Mouse (Mus musculus): Measurements from ENCODE around the gene Nectin1. TPM values are rescaled to one million over a fixed set of nuclear protein-coding genes. Genes with fewer than 3 reads are reported as not detected.

Nectin1 gene
- polyA plus RNA-seq, 1 experiment: 0.87 TPM

DNA sequence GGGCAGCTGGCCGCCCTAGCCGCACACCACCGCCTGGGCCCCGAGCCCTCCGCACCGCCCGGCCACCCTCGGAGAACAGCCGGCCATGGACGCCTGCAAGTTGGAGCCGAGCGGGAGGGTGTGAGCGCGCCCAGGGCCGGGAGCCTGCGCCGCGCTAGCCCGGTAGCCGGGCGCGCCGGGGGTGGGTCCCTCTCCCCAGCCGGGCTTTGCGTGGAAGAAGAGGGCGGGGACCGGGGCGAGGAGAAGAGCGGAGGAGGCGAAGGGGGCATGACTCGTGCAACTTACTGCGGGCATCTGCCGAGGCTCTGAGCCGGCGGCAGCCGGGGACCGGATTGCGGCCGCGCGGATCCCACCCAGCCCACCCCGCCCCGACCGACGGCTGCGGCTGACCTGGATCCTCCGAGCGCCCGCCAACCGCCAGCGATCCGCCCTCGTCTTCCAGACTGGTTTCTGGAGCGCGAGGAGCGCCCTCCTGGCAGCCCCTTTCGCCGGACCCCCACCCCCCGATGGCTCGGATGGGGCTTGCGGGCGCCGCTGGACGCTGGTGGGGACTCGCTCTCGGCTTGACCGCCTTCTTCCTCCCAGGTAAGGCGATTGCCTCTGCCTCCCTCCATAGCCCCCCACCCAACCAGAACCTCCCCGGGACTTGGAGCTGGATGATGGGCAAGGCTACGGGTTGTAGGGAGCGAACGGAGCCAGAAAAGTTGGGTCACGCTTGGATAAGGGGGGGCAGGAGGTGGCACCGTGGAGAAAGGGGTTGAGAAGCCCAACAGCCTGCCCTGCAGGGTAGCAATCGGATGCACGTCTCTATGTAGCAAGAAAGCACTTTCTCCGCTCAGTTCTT lies 576 bp downstream of the Nectin1 start:
- Histone ChIP-seq H3K4me3 (replicated peaks; ENCODE audit: control insufficient read depth, low read depth, low read length) (peak overlapping the region; percentile 52), H3K27ac (ENCODE audit: control insufficient read depth, insufficient read depth, low read depth, low read length, poor library complexity) (no peak overlapping the region; the same call in 1 of the 2 replicates), H3K4me1 (ENCODE audit: control insufficient read depth, insufficient read depth, low read length) (no peaks in the 10 kb centered on the region)
- under 1% methylated on average over 77 of the region's 77 CpGs for WGBS
- TF ChIP-seq POLR2A (IDR thresholded peaks at IDR 0.05; ENCODE audit: borderline replicate concordance, control insufficient read depth, low read depth, low read length) (no peak), CTCF (IDR thresholded peaks at IDR 0.05; ENCODE audit: control insufficient read depth, insufficient read depth, low read length) (no peak)

DNA sequence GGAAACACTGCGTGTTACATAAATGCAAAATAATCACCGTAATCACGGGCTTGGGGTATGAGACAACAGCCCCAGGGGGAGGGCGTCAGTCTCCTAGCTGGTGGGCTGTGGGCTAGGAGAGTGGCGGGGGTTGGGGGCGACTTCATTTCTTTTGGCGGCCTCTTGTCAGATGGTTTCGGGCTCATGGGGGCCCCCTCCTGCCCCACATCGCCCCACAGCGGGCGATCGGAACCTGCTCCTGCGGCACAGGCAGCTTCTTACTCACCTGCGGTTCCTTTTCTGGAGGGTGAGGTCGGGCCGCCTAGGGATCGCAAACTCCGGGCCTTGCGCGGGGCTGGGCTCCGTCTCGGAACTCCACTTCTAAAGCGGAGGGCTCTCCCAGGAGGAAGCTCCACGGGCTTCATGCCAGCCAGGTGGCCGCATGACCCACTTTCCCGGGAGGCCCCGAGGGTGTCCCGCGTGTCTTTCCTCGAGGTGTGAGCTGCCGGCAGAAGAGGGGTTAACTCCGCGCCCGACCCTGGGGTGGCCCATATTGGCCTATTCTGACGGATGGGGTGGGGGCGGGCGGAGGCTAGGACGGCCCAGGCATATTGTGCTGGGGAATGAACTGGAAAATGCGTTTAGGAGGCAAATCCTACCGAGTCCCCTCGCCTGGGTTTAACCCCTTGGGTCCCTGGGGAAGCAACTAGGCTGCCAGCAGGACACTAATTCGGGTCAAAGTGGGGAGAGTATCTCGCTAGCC lies 1.4 kb downstream of the Nectin1 start:
- WGBS: 4% methylated on average over 43 of the region's 43 CpGs
- Histone ChIP-seq H3K4me3 (replicated peaks; ENCODE audit: control insufficient read depth, low read depth, low read length) (no peak overlapping the region), H3K4me1 (ENCODE audit: control insufficient read depth, insufficient read depth, low read length) (no peaks in the 10 kb centered on the region), H3K27ac (ENCODE audit: control insufficient read depth, insufficient read depth, low read depth, low read length, poor library complexity) (no peak overlapping the region)
- TF ChIP-seq CTCF (IDR thresholded peaks at IDR 0.05; ENCODE audit: control insufficient read depth, insufficient read depth, low read length) (no peak), POLR2A (IDR thresholded peaks at IDR 0.05; ENCODE audit: borderline replicate concordance, control insufficient read depth, low read depth, low read length) (no peak)

DNA sequence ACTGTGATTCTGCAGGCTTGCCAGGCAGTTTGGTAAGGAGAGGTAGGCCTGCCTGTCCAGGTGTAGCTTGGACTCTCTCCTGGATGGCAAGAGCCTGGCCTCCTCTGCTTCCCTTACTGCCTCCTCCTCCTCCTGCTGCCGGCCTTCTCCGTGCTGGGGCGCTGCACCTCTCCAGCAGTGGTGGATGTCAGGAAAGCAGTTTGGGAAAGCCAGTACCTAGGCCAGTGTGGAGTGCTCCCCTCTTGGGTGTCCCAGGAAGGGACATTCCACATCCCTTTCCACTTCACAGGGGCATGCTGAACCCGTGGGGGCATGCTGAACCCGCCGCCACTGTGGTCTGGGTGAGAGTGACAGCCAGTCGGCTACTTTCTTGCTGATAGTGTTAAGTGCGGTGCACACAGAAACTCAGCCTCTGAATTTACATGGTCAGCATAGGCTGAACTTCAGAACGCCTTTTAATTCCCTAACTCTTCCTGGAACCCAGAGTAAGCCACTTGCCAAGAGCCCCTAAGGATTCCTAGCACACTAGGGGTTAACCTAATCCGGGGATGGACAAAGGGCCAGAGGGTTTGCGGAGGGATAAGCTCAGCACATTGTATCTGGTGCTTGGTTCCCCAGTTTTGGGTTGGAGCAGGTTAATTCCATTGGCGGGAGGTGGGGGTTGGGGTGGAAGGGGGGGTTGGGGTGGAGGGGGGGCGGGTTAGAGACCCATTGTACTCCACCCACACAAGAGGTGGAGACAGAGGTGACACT lies 2.3 kb downstream of the Nectin1 start:
- TF ChIP-seq POLR2A (IDR thresholded peaks at IDR 0.05; ENCODE audit: borderline replicate concordance, control insufficient read depth, low read depth, low read length): no peak
- TF ChIP-seq CTCF (IDR thresholded peaks at IDR 0.05; ENCODE audit: control insufficient read depth, insufficient read depth, low read length): no peak
- no peak overlapping the region for H3K4me3 ChIP-seq (replicated peaks; ENCODE audit: control insufficient read depth, low read depth, low read length)
- H3K4me1 ChIP-seq (ENCODE audit: control insufficient read depth, insufficient read depth, low read length): no peaks in the 10 kb centered on the region
- no peak overlapping the region for H3K27ac ChIP-seq (ENCODE audit: control insufficient read depth, insufficient read depth, low read depth, low read length, poor library complexity)
- WGBS: 54% methylated on average over 13 of the region's 13 CpGs

DNA sequence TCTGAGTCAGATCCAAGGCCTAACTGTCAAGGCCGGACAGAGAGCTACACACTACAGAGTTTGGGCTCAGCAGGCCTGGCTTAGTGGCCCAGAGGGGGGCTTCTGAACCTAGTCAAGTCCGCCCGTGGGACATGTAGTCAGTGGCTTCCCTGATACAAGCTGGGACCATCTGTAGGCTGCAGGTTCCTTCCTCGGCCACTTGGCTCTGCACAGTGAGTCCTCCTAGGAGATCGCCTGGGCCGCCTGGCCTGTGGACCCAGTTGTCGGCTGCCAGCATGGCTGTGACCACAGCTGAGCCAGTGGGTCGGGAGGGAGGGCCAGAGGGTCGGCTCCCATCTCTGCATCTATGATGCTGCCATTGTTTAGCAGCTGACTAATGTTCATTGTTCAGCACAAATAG lies 3.9 kb downstream of the Nectin1 start:
- WGBS: 78% methylated on average over 9 of the region's 9 CpGs
- H3K27ac ChIP-seq (ENCODE audit: control insufficient read depth, insufficient read depth, low read depth, low read length, poor library complexity): no peak overlapping the region
- no peak overlapping the region for H3K4me3 ChIP-seq (replicated peaks; ENCODE audit: control insufficient read depth, low read depth, low read length)
- TF ChIP-seq POLR2A (IDR thresholded peaks at IDR 0.05; ENCODE audit: borderline replicate concordance, control insufficient read depth, low read depth, low read length) (no peak), CTCF (IDR thresholded peaks at IDR 0.05; ENCODE audit: control insufficient read depth, insufficient read depth, low read length) (no peak)
- H3K4me1 ChIP-seq (ENCODE audit: control insufficient read depth, insufficient read depth, low read length): no peaks in the 10 kb centered on the region

DNA sequence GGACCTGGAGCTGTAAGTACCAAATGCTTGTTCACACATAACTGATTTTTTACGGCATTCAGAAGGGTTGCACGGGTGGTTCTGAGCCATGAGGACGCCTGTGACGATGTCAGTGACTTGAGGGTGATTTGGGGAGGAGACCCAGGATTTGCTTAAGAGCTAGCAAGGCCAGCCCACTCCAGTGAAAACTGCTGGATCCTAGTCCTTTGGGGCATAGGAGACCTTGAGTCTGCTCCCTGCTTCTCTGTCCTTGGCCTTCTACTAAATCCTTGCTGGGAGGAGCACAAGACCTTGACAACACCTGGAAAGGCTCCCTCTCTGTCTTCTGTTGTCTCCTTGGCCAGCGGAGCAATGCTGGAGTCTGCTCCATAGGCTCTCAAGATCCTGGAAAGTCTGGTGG lies 4.7 kb downstream of the Nectin1 start:
- no peak overlapping the region for H3K4me3 ChIP-seq (replicated peaks; ENCODE audit: control insufficient read depth, low read depth, low read length)
- H3K4me1 ChIP-seq (ENCODE audit: control insufficient read depth, insufficient read depth, low read length): no peaks in the 10 kb centered on the region
- 82% methylated on average over 5 of the region's 5 CpGs for WGBS
- TF ChIP-seq POLR2A (IDR thresholded peaks at IDR 0.05; ENCODE audit: borderline replicate concordance, control insufficient read depth, low read depth, low read length) (no peak), CTCF (IDR thresholded peaks at IDR 0.05; ENCODE audit: control insufficient read depth, insufficient read depth, low read length) (no peak)
- no peak overlapping the region for H3K27ac ChIP-seq (ENCODE audit: control insufficient read depth, insufficient read depth, low read depth, low read length, poor library complexity)

DNA sequence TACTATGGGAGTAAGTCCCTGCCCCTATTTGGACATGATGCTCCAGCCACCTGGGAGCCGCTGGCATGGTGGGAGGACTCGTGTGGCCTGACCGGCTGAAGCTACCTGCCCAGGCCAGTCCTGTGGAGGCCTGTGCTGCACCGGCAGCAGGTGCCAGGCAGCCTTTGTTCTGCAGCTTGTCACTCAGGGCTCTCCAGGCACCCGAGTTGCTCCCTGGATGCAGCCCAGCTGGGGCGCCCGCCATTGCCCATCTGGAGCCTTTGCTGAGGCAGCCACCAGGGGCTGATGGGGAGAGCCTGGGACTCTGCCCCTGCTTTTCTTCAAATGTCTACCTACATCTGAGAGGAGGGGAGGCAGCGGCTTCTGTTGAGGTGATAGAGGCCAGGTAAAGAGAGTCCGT lies 6.3 kb downstream of the Nectin1 start:
- TF ChIP-seq POLR2A (IDR thresholded peaks at IDR 0.05; ENCODE audit: borderline replicate concordance, control insufficient read depth, low read depth, low read length) (no peak), CTCF (IDR thresholded peaks at IDR 0.05; ENCODE audit: control insufficient read depth, insufficient read depth, low read length) (no peak)
- WGBS: 88% methylated on average over 9 of the region's 9 CpGs
- Histone ChIP-seq H3K27ac (ENCODE audit: control insufficient read depth, insufficient read depth, low read depth, low read length, poor library complexity) (no peak overlapping the region), H3K4me3 (replicated peaks; ENCODE audit: control insufficient read depth, low read depth, low read length) (no peak overlapping the region), H3K4me1 (ENCODE audit: control insufficient read depth, insufficient read depth, low read length) (no peaks in the 10 kb centered on the region)

DNA sequence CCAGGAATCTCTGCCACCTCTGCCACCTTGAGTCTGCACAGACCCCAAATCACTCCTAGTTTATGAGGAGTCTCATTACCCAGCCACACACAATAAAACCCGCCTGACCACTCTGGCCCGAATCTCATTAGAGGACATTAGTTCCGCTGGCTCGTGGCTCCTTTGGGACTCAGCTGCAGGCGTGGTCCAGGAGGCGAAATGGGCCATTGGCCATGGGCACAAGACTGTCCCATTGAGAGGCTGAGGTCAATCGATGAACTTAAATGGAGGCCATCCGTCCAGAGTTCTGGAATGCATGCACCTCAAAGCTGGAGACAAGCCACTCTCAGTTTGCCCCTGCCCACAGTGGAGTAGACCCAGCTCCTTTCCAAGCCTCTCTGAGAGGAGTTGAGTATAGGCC lies 7.3 kb downstream of the Nectin1 start:
- H3K27ac ChIP-seq (ENCODE audit: control insufficient read depth, insufficient read depth, low read depth, low read length, poor library complexity): no peak overlapping the region
- H3K4me1 ChIP-seq (ENCODE audit: control insufficient read depth, insufficient read depth, low read length): no peaks in the 10 kb centered on the region; the same call in 1 of the 2 replicates
- 84% methylated on average over 8 of the region's 8 CpGs for WGBS
- H3K4me3 ChIP-seq (replicated peaks; ENCODE audit: control insufficient read depth, low read depth, low read length): no peak overlapping the region
- no peak for TF ChIP-seq CTCF (IDR thresholded peaks at IDR 0.05; ENCODE audit: control insufficient read depth, insufficient read depth, low read length)
- TF ChIP-seq POLR2A (IDR thresholded peaks at IDR 0.05; ENCODE audit: borderline replicate concordance, control insufficient read depth, low read depth, low read length): no peak

DNA sequence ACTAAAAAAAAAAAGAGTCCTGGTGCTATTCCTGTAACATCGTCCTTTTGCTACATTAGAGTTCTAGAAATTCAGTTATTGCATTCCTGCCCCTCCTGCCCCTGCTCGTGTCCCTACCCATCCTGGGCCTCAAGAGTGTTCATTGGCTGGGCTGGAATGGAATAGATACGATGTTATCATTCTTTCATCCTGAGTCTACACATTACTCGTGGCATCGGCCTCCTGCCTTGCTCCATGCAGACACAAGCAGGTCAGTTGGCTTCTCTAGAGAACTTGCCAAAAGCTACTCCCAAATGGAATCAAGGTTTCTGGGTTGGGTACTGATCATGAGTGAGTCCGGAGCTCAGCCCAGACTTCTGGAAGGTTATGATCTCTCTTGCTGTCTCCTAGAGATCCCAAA lies 9.7 kb downstream of the Nectin1 start:
- Histone ChIP-seq H3K4me1 (ENCODE audit: control insufficient read depth, insufficient read depth, low read length) (no peaks in the 10 kb centered on the region; the same call in 1 of the 2 replicates), H3K27ac (ENCODE audit: control insufficient read depth, insufficient read depth, low read depth, low read length, poor library complexity) (no peak overlapping the region), H3K4me3 (replicated peaks; ENCODE audit: control insufficient read depth, low read depth, low read length) (no peak overlapping the region)
- WGBS: 78% methylated on average over 6 of the region's 6 CpGs
- no peak for TF ChIP-seq CTCF (IDR thresholded peaks at IDR 0.05; ENCODE audit: control insufficient read depth, insufficient read depth, low read length)
- no peak for TF ChIP-seq POLR2A (IDR thresholded peaks at IDR 0.05; ENCODE audit: borderline replicate concordance, control insufficient read depth, low read depth, low read length)

All from bone marrow, adult 2 months (tissue).